Mouse (Mus musculus): ENCODE measurements at regions not wholly inside any gene's neighbourhood (a gene's known extent, or its start where the extent isn't known, plus 50 kb on each side); places are given as distances from the start of the nearest gene placed in this dataset.
A peak's percentile ranks its signal among the peaks of the same experiment; 100 is the strongest.

DNA sequence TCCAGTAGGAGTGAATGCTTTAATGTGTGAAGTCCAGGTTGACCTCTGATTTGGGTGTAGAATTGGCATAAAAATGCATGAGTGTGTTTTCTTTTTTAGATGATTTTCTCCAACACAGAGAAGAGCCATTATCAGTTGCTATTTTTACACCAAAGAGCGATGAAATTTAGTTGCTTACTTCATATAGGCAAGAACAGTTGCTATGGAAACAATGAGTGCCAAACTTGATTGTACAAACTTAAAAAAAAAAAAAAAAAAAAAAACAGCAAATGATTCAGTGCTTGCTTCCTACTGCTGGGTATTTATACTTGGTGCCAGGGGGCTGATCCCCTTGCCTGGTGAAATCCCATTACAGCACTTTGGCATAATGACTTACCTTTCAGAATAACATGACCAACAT is 268.0 kb downstream of the Sec23a start:
- DNase-seq, result no peak

DNA sequence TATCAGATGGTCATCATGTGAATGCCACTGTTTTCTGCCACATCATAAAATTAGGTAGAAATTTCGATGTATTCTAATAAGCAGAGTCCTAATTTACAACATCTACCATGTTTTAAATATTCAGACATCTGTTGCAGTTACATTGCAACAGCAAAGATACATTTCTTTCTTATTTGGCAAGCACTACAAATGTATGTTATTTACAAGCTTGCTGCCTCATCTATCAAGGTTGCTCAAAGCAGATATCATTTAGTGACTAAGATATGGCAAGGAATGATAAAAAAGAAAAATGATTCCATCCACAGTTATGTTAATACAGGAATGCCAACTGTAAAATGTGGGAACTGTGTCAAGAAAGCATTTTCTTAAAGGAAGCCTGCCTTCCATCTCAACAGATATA is 283.7 kb downstream of the Sec23a start:
- DNase-seq, result no peak

DNA sequence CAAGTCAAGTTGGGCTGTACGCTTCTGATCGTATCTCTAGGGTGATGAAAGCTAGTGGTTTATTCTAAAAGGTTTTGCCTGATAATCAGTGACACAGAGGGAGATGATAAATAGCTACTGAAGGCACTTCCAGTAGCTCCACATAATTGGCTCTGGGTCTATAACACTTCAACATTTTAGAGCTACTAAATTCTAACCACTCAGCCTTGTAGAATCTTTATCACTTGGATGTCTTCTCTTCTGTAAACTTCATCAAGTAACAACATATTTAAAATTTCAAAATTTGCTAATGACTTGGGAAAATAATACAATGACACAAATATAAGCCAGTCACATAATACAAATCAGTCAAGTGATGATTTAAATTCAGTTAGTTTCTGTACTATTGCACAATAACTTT is 284.3 kb downstream of the Sec23a start:
- no peak for DNase-seq

DNA sequence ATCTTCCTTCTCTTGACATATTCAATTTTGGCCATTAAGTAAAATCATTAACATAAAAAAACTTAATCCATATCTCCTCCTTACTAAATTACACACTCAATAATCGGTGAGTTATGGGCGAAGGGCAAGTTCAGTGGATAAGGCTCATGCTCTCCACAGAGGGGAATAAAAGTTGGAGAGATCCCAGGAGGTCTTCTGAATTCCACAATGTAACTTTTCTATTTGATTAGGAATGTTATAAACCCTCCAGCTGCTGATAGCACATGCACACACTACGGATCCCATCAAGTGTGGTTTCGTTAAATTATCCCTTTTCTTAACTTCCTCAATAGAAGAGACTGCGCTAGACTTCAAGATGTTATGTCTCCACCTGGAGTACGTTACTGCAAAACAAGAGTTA is 293.9 kb downstream of the Sec23a start:
- no peak for DNase-seq

DNA sequence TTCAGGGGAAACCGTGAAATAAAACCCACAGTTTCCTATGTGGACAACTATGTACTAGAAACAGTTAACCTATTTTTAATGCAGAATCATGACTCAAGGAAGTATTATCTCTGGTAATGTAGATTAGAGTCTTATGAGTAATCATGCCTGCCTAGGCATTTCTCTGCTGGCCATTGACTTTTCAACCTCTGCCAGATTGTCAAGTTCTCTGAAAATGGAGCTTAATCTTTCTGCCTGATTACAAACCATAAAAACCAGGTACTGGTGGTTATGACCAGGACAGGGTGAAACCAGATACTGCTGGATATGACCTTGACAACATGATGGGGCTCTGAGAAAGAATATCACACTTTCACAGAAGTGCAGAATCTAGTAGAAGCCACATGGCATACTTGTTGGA is 297.6 kb downstream of the Sec23a start:
- no peak for DNase-seq

DNA sequence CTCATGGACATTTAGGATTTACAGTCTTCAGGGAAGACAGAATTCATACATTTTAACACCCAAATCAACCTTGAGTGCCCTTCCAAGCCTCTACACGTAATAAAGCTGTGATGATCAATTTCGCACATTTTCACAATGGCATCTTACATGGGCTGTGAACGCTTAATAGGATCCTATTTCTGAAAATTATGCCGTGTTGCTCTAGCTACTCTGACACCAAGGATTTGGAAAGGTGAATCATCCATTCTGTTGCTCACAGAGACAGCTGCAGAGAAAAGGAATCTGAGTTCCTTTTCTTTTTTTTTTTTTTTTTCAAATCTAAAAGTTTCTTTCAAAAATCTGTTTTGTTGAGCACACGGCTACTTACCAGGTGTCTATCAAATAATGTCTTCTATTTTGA is 316.1 kb downstream of the Sec23a start:
- DNase-seq, result no peak

DNA sequence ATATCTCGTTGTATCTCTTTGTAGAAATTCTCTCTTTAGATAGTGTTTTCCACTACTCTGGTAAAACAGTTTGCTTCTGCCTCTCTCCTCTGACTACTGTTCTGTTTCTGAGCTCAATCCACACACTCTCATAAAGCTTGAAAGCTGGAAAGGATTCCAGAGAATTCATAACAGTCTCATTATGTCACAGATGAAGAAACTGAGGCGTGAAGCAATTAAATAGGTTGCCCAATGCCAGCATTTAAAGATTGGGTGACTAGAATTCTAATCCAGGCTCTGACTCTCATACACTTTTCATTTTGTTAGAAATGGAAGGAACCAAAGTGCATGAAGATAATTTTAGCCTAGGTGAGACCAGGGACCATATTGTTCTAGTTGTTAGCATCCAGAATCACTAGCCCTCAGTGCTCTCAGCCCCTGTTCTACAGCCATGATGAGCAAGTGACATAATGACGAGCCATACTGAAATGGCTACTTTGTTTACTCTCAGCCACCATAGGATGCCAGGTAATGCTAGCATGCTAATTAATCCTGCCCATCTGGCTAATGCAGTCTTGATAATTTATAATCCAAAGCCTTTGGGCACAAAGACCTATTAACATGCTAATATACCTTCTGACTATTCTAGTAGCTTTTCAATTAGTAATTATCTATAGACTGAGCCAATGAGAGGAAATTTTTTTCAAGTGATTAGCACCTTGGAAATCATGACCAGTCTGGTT is 341.7 kb downstream of the Sec23a start:
- no peak for DNase-seq

DNA sequence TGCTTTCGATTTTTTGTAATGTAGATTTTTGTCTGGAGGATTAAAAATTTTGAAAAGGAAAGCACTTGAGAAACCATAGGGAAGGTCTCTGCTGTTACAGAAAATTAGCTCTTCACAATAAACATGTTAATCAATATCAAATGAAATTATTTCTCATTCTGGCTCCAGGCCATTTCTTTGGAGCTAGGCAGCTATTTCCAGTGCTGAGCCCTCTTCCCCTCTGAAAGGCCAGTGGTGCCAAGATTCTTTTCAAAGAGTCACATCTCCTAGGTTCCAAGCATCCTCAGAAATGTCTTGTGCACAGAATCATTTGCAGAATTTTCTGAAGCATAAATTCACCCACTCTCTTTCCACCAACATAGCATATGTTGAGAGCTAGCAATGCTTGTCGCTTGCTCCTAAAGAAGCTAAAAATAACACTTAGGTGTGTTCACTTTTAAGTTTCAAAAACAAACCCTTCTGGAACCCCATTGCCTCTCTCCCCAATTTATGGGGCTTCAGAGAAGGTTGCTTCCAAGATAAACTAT is 357.2 kb downstream of the Sec23a start:
- DNase-seq, result no peak

DNA sequence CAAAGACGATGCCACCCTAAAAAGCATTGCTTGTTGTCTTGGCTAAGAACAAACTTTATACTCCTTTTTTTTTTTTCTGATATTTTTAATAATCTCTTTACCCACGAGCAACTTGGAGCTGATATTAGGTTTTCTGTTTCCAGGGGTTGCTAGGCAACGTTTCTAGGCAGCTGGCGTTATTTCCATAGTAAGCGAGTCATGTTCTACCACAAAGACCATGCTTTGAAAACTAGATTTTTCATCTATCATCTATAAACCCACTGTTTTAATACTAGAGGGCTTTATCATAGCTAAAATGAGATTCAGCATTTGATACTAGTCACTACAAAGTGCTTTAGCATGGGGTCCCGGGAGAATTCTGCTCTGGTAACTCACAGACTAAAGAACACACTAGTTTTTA is 358.1 kb downstream of the Sec23a start:
- no peak for DNase-seq

DNA sequence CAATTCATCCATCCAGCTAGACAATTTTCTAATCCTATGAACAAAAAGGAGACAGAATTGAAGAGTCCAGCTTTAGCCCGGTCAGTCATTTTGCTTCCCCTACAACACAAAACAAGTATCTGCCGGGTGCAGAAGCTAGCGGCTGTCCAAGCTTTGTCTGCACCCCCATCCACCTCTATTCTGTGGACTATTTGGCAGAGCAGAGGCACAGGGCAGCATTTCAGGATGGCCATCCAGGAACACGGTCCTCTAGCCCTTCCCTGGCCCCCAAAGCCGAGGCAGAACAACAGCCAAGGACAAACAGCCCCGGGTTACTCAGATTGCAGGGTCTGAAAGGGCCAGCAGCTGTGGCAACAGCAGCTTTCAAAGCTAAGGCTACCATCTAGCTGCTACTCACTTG is 358.6 kb downstream of the Sec23a start:
- no peak for DNase-seq

DNA sequence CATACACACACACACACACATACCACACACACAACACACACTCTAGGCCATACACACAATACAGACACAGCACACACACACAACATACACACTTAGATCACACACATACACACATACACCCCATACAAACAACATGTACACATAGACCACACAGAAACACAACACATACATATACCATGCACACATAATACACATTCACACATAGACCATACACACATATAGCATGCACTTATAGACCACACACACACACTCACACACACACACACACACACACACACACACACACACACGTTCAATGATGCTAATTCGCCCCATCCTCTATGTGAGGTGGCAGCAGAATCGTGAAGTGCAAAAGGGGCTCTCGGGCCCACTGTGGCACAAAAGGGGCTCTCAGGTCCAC is 359.1 kb downstream of the Sec23a start:
- no peak for DNase-seq

DNA sequence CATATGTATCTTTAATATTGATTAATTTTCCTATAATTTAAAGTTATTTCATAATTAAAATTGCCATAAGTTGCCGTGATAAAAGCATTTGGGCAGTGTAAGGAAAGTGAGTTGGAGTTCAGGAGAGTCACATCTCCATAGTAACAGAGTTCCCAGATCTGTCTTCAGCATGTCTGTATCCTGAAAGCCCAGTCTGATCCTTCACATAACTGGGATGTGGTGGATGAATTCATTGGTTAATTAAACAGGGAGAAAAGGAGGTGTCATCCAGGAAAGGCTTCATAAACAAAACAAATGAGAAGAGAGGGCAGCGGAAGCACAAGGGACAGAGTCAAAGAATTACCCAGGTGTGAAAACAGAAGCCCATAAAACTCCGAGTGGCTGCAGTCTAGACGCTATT is 363.5 kb downstream of the Sec23a start:
- no peak for DNase-seq

DNA sequence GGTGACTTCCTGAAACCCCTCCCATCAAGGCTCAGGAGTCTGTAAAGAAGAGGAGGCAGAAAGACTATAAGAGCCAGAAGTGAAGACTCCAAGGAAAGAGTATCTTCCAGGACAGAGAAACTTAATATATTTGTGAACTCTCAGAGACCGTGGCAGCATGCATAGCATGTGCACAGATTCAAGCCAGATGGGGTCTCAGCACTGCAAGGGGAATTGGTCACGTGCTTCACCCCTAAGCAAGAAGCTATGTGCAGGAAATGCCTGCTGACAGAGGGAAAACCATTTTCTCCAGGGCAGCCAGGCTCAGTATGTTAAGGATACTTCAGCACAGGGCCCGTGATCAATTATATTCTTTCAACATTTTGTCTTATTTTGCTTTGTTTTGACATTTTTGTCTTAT is 368.0 kb downstream of the Sec23a start:
- DNase-seq, result no peak

DNA sequence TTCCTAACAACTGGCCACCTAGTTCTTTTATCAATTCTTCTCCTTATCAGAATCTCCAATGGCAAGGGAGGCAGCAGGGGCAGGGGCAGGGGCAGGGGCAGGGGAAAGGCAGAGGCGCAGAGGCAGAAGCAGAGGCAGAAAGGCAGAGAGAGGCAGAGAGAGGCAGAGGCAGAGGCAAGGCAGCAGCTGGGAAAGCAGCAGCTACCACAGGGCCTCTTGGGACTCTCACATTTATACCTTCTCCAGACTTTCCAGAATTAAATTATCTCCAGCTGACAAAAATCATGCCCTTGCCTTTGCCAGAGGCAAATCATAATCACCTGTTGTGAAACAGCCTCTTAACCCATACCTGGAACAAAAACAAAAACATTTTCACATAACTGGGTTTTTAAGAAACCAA is 370.4 kb upstream of the Clec14a start:
- no peak for DNase-seq

DNA sequence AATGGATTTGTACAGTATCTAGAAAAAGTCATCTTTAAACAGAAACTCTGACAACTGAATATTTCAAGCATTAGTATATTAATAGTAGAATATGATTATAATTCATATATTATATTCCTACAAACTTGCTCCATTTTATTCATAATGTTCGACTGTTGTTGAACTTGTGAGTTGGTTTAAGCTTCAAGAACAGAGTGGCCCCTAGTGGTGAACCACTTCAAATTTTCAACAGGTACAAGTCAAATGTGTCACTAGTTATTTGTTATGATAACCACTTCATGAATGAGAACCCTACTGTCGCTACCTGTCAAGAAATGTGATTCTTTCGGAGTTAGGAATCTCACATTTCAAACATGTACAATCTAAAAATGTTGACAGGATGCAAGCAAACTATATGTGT is 369.2 kb upstream of the Clec14a start:
- peak; percentile 13 to 27 for DNase-seq

DNA sequence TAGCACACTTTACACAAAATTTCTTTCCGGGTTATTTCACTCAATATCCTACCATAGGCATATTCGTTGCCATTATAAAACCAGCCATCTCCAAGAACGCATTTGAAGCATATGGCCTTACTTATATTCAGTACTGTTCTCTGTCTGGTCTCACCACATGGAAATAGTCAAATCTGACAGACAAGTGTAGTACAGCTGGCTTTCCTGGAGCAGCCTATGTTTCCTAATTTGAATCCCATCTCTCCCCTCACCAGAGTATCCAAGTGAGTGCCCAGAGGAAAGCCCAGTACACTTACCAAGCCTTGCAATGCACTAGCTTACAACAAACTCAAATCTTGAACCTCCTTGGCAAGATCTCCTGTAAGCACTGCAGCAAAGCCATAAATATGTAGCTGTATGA is 363.4 kb upstream of the Clec14a start:
- DNase-seq, result no peak

DNA sequence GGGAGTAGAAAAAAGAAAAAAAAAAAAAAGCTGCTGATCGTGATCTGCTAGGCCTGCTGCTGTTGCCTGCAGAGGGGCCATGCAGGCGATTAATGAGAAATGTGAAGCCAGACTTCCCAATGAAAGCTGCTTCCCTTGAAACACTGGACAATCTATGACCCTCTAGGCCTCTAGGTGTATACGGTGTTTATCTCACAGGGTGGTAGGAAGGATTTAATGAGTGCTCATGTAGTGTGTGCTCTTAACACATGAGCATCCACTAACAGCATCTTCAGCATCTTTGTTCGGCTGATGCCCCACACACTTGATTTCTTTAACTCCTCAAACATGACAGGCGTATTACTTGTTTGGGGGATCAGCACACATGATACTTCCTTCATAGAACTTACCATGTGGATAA is 359.7 kb upstream of the Clec14a start:
- DNase-seq, result no peak

DNA sequence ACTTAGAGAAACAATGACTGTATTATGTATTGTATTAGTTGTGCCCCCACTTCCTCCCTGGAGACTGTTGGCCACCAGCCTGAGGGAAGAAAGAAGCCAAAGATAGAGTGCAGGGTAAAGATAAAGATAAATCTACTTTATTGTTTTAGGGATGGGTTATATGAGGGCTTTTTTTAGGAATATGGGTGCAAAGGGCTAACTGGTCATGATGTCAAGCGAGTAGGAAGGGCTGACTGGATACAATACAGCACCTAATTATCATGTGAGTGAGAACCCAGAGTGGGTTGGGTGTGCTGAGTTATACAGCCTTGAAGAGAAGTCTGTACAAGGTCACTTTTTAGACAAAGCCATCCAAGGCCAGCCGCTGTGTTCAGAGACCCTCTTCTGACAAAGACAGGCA is 356.1 kb upstream of the Clec14a start:
- no peak for DNase-seq

DNA sequence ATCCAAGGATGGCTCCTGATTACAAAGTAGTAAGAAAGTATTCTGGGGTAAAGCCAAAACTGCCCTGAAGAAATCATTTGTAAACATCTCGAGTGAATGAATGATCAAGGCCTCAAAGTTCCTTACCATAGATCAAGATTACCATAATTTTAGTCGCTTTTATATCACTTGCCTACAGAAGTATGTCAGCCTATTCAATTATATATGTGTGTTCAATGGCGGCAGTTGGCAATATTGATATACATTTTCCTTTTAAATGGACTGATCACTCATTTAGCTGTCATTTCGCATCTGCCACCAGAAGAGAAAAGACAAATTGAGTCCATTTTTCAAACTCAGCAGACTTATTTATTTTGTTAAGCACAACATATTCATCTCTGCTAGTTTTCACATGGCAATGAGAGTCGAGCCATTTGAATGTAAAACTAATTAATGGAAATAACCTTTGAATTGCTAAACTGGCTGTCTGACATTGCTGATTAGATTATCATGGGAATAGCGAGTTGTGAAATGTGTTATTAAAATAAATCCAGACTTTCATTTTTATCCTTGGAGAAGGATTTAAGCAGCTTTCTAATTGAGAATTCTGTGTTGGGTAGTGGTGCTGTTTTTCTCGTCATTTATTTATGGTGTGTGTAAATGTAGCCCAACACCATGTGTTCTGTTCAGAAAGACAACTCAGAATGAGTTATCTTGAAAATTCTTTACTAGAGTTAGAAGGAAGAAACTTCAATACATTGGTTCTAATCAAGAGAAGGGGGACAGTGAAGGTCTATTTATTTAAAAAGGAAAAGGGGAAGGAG is 350.6 kb upstream of the Clec14a start:
- DNase-seq, result no peak

DNA sequence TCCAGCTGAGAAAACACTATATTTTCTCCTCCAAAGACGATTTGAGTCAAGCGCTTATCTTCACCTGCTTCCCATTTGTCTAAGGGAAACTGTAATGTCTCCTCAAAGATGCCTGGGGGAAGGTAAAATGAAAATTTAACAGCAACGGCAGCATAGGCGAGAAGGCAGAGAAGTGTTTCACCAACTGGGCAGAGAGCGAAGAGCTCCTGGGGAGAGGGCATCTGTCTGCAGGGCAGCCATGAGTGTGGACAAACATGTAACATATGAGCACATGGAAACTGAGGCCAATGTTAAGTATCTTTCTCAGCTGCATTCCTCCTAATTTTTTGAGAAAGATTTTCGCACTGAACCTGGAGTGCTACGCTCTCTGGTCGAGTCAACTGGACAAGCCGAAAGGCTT is 325.7 kb upstream of the Clec14a start:
- DNase-seq, result no peak

DNA sequence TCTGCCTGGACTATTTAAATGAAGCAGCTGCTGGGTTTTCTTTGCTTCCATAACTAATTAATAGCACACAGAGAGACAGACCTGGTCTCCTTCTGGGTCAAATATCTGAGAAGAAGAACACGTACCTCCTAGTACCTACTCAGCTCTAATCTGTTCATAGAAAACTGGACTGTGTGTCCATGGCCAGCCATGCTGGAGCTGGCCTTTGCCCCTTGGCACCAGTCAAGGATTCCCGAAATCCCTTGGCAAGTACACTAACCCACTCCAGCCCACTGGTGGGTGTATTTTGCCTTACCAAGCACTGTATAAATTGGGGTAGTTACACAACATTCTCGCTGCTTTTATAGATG is 322.4 kb upstream of the Clec14a start:
- DNase-seq, result peak; percentile 9 to 33

DNA sequence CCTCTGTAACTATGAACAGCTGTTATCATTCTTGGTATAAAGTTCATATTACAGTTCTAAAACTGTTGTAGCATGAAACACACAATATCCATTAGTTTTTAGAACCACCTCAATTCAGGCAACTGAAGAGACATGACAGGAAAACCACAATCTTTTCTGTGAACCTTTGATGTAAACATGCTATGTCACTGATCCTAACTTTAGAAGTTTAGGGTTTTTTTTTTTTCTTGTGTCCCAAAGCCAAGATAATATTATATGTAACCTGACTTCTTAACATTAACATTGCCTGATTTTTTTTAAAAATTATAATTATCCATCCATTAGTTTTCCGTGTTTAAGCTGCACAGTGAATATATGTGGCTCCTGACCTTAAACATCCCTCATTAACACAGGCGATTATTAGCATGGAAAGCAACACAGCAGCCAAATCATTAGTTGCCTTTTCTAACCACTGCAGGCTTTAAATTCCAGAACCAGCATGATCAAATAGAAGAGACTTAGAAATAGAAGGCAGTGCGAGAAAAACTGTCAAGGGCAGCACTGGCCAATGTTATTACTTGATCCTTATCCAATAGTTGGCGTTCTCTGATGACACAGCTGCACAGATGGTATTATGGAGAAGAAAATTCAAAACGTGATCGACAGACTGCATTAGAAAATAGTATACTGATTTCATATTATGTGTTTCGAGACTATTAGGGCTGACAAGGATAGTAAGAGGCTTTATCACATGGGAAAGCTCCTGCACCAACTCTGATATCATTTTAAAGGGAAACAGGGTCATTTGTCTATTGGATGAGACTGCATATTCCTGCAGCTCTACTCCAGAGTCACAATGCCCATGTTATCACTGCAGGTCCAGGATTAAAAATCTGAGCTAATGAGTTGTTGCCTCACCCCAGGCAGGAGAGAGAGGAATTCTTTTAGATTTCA is 321.7 kb upstream of the Clec14a start:
- no peak for DNase-seq

DNA sequence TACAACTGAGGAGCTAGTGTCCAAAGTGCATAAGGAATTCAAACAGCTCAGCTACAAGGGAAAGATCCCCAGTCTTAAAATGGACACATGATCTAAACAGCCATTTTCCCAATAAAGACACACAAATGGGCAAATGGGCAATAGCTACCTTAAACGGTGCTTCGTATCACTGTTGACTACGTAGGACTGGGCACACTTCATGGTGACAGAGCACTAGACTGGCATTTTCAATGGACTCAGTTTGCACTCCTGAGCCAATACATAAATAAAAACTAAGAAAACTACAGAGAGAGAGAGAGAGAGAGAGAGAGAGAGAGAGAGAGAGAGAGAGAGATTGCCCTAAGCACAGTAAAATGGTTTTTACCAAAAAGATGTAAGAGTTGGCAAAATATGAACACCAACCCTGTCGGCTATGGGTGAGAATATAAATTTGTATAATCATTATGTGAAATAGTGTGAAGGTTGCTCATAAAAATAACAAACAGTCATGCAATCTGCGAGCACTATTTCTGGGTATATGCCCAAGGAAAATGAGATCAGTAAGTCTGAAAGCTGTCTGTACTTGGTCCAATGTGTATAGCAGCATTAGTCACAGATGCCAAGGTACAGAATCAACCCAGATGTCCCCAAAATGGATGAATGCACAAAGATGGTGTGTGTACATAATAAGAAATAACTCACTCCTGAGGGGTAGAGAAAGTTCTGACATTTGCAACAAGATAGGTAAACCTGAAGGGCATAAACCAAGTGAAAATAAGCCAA is 312.9 kb upstream of the Clec14a start:
- DNase-seq, result no peak
